Mouse (Mus musculus) stomach, adult 2 months (tissue): Measurements from ENCODE around the gene Olfr968. TPM values are rescaled to one million over a fixed set of nuclear protein-coding genes. Genes with fewer than 3 reads are reported as not detected.

Experiments used
- polyA plus RNA-seq: library from polyadenylated mRNA; depleted of rRNA; stranded (reverse); fragments of >200 nt; gene quantifications from 2 replicates; pipeline ENCODE4 v1.2.3, GENCODE M21; 2012; rRNA removed

Gene Olfr968
- not detected in 2 replicates for polyA plus RNA-seq

DNA sequence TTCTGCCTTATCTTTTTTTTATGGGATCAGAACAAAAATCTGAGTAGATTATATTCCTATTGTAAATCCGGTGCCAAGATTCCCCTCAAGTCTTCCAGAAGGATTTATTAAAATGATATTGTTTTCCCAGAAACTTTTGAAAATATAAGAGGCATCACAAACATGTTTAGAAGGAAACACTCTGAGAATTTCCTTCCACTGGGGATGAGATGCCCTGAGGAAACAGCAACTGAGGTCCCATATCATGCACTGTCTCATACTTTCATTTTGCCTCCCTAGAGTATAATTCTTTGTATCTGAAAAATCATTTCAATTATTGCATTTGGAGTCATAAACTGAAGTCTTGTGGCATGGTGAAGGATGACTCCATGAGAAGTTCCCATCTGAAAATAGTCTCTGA lies at the start of gene Olfr968:
TSS of gene Olfr968 (minus strand) at position 101 of the 400 bp plus-strand sequence.

GRCm38 (mm10) chr9:39808560-39808959 lies 25.5 kb upstream of the Olfr968 start, which contains the start of gene Olfr970:
TSS of gene Olfr970 (plus strand) at chr9:39808860.

GRCm38 (mm10) chr9:39790558-39790957 lies 7.5 kb upstream of the Olfr968 start, which contains the start of gene Olfr969:
TSS of gene Olfr969 (plus strand) at chr9:39790945.

DNA sequence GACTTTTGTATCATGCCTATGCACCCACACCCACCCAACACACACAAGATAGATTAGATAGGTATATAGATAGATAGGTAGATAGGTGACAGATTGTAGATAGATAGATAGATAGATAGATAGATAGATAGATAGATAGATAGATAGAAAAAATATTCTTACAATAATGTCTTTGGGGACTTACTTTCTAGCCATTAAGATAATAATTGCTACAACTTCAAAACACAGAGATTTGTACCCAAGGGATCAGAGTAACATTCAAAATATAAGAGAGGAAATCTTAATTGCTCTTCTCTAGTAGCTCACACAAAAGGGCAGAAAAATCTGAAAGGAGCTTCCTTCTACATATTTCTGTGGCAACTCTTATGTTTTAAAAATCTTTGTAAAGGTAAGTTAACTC lies 37.1 kb downstream of the Olfr968 start, which contains the start of gene Olfr967:
TSS of gene Olfr967 (plus strand) at position 301 of the 400 bp plus-strand sequence.

DNA sequence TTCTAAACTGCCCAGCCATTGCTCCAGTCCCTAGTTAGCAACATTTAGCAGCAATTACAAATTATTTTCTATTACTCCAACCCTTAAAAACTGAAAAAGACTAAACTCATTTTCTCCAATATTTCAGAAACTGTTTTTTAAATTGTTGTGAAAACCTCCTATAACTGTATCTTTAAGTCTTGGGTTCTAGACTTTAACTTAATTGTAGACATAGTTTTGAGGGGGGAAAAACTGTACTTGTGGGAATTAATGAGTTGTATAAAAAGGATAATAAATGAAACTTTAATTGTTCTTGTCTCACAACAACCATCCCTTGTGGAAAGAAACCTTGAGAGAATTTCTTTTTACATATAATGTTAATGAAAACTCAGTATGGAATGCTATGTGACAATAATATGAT lies 52.4 kb downstream of the Olfr968 start, which contains the start of gene Olfr150:
TSS of gene Olfr150 (plus strand) at position 301 of the 400 bp plus-strand sequence.

Other genes with a start within 250 kb of the Olfr968 start
- not detected in 2 replicates for gene Olfr958, start 229.2 kb downstream of the Olfr968 start, polyA plus RNA-seq
- not detected in 2 replicates for gene Olfr959, start 207.7 kb downstream of the Olfr968 start, polyA plus RNA-seq
- 0.84 and 3.4 TPM in 2 replicates for gene AW551984, start 178.8 kb downstream of the Olfr968 start, polyA plus RNA-seq
- gene Olfr148, start 172.6 kb downstream of the Olfr968 start, polyA plus RNA-seq, result not detected in 2 replicates
- gene Olfr960, start 161.9 kb downstream of the Olfr968 start, polyA plus RNA-seq, result not detected in 2 replicates
- not detected in 2 replicates for gene Olfr961, start 138.2 kb downstream of the Olfr968 start, polyA plus RNA-seq
- not detected in 2 replicates for gene Olfr963, start 116.0 kb downstream of the Olfr968 start, polyA plus RNA-seq
- not detected in 2 replicates for gene Olfr149, start 76.1 kb downstream of the Olfr968 start, polyA plus RNA-seq
- gene Olfr965, start 71.9 kb downstream of the Olfr968 start, polyA plus RNA-seq, result not detected in 2 replicates
- not detected in 2 replicates for gene Olfr150, start 52.3 kb downstream of the Olfr968 start, polyA plus RNA-seq
- not detected in 2 replicates for gene Olfr967, start 37.0 kb downstream of the Olfr968 start, polyA plus RNA-seq
- gene Olfr969, start 7.7 kb upstream of the Olfr968 start, polyA plus RNA-seq, result not detected in 2 replicates
- not detected in 2 replicates for gene Olfr970, start 25.6 kb upstream of the Olfr968 start, polyA plus RNA-seq
- not detected in 2 replicates for gene Olfr971, start 53.6 kb upstream of the Olfr968 start, polyA plus RNA-seq
- gene Olfr972, start 83.2 kb upstream of the Olfr968 start, polyA plus RNA-seq, result not detected in 2 replicates
- not detected in 2 replicates for gene Olfr229, start 124.1 kb upstream of the Olfr968 start, polyA plus RNA-seq
- not detected in 2 replicates for gene Olfr974, start 154.2 kb upstream of the Olfr968 start, polyA plus RNA-seq
- gene Olfr975, start 168.8 kb upstream of the Olfr968 start, polyA plus RNA-seq, result 0.04 TPM in 1 of 2 replicates, not detected in the other
- gene Olfr976, start 177.9 kb upstream of the Olfr968 start, polyA plus RNA-seq, result not detected in 2 replicates
- not detected in 2 replicates for gene Olfr978, start 208.9 kb upstream of the Olfr968 start, polyA plus RNA-seq
- not detected in 2 replicates for gene Olfr979, start 220.2 kb upstream of the Olfr968 start, polyA plus RNA-seq
- not detected in 2 replicates for gene Olfr980, start 226.3 kb upstream of the Olfr968 start, polyA plus RNA-seq
- gene Olfr981, start 238.2 kb upstream of the Olfr968 start, polyA plus RNA-seq, result not detected in 2 replicates